Mouse (Mus musculus) embryonic facial prominence, embryonic 14.5 days (tissue): ENCODE results near the gene Gm12888. TPM values are rescaled to one million over a fixed set of nuclear protein-coding genes. Genes with fewer than 3 reads are reported as not detected.
"Not testable (repeated sequence)": the region's sequence is repeated elsewhere in the genome, so short reads cannot be mapped to it uniquely, and the experiment has no call there.

Source experiments
- ATAC-seq: fragments of 200-750 bp; cut with Nextera tagmentation; 2 replicates; pipeline ENCODE4 v1.8.0; 2017; ENCODE audit warnings: low read depth, moderate number of reproducible peaks, moderate TSS enrichment
- DNase-seq: peaks from one replicate; pipeline ENCODE4 v3.0.0-alpha.2; 2015; ENCODE audit warnings: low spot score
- H3K27ac ChIP-seq: fragments of 300-500 bp; sonication (generic); replicated peaks from 2 replicates; pipeline ENCODE4 v1.5.1; 2014; ENCODE audit warnings: low read depth, mild to moderate bottlenecking, low read length, moderate library complexity
- H3K27me3 ChIP-seq: fragments of 300-500 bp; sonication (generic); replicated peaks from 2 replicates; pipeline ENCODE4 v1.6.1; 2014; ENCODE audit warnings: low read length; ENCODE audit not compliant: control insufficient read depth, insufficient read depth
- H3K36me3 ChIP-seq: fragments of 300-500 bp; sonication (generic); 2 replicates; pipeline ENCODE4 v1.6.1; 2014; ENCODE audit warnings: low read length, mixed read lengths; ENCODE audit not compliant: control insufficient read depth, insufficient read depth
- H3K4me1 ChIP-seq: fragments of 300-500 bp; sonication (generic); 2 replicates; pipeline ENCODE4 v1.6.1; 2014; ENCODE audit warnings: antibody characterized with exemption, low read length; ENCODE audit not compliant: control insufficient read depth, insufficient read depth
- H3K4me2 ChIP-seq: fragments of 300-500 bp; sonication (generic); 2 replicates; pipeline ENCODE4 v1.6.1; 2014; ENCODE audit warnings: low read depth, mild to moderate bottlenecking, low read length, moderate library complexity, mixed read lengths
- H3K4me3 ChIP-seq: fragments of 300-500 bp; sonication (generic); 2 replicates; pipeline ENCODE4 v1.5.1; 2014; ENCODE audit warnings: low read depth, mild to moderate bottlenecking, low read length
- H3K9ac ChIP-seq: fragments of 300-500 bp; sonication (generic); 2 replicates; pipeline ENCODE4 v1.6.1; 2014; ENCODE audit warnings: low read depth, mild to moderate bottlenecking, low read length, moderate library complexity, mixed read lengths
- H3K9me3 ChIP-seq: fragments of 300-500 bp; sonication (generic); 2 replicates; pipeline ENCODE4 v1.6.1; 2016; ENCODE audit warnings: low read length; ENCODE audit not compliant: control insufficient read depth
- WGBS: fragments of 180-500 bp; shearing (Covaris S2); extraction: QIAGEN DNeasy Blood & Tissue Kit; methylation state at CpG from one replicate; pipeline ENCODE4 v1.1.7; 2014; 5-methylcytosine and 5-hydroxymethylcytosine counted together
- polyA plus RNA-seq: library from polyadenylated mRNA; unstranded; fragments of >200 nt; fragmentation: Nextera tagmentation; extraction: Ambion mirVana; gene quantifications from 2 replicates; pipeline ENCODE4 v1.2.1, GENCODE M21; 2014

Gm12888 gene
- not detected in 2 replicates for polyA plus RNA-seq

- not testable (repeated sequence) for H3K27me3 ChIP-seq, H3K4me1 ChIP-seq, H3K4me3 ChIP-seq, H3K27ac ChIP-seq, DNase-seq, H3K4me2 ChIP-seq, H3K36me3 ChIP-seq, H3K9me3 ChIP-seq, H3K9ac ChIP-seq, ATAC-seq
- 60% methylated on average over 3 of the region's 5 CpGs for WGBS
Observed at GRCm38 (mm10) chr4:121324817-121325216, at the start of gene Gm12888. Gm12888 (minus strand) TSS chr4:121324917.

Other genes with a start within 250 kb of the Gm12888 start
- 23.9 and 25.9 TPM in 2 replicates for gene Zmpste24, start 226.7 kb downstream of the Gm12888 start, polyA plus RNA-seq
- gene Tmco2, start 215.7 kb downstream of the Gm12888 start, polyA plus RNA-seq: not detected in 2 replicates
- 18.6 and 20.3 TPM in 2 replicates for gene Rlf, start 109.8 kb downstream of the Gm12888 start, polyA plus RNA-seq
- gene Gm12886, start 98.2 kb upstream of the Gm12888 start, polyA plus RNA-seq: not detected in 2 replicates